In the genomic region with DNA sequence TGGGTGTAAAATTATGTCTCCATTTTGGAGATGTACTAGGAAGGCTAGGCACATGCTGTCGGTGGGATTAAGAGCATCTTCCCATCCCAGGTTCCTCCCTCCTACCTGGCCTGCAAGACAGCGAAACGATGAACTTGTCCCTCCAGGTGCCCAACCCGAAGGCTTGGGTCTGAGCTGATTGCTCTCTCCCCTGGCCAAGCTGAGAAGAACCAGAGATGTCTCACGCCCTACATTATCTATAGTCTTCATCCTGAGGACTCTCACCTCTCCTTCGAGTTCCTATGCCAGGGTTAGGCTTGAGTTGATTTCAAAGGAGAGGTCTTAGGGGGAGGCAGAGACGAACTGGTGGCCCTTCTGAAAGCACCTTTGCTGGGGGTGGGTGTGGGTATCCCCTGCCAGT, we compare ENCODE assay signal across 11 mouse cellular contexts. TPM values are rescaled to one million over a fixed set of nuclear protein-coding genes. Genes with fewer than 3 reads are reported as not detected.
DNase-seq lines count a peak whose midpoint lies in the region; ATAC-seq lines count a peak whose summit lies in the region.
"Had no signal": no experiment of that assay in that cellular context is flagged by ENCODE, and none has a peak within 500 bp of the region (broad histone marks: within the 10 kb centered on the region; RNA-seq: fewer than 3 reads in every experiment).

No protein-coding gene starts in this region.

- H3K27ac ChIP-seq in forebrain, embryonic 10.5 days: peak overlapping the region; percentile 53
- no peak overlapping the region for H3K27ac ChIP-seq in forebrain, embryonic 15.5 days (replicated peaks)
- H3K27ac ChIP-seq in hindbrain, embryonic 12.5 days: 0 out of 2 replicates have a peak overlapping the region, but pooled peaks have one; percentile 17
- no peak overlapping the region for H3K27ac ChIP-seq in hindbrain, embryonic 10.5 days
- H3K27ac ChIP-seq in stomach, embryonic 15.5 days: 0 out of 2 replicates have a peak overlapping the region, but pooled peaks have one; percentile 21
- H3K27ac ChIP-seq: limb, embryonic 15.5 days had no signal

- WGBS in forebrain, embryonic 10.5 days: 93% methylated on average over 7 of the region's 7 CpGs
- WGBS in forebrain, embryonic 15.5 days: 89% methylated on average over 7 of the region's 7 CpGs
- WGBS in hindbrain, embryonic 12.5 days: 89% methylated on average over 7 of the region's 7 CpGs
- 88% methylated on average over 7 of the region's 7 CpGs for WGBS in hindbrain, embryonic 10.5 days
- WGBS in stomach, embryonic 15.5 days: 88% methylated on average over 7 of the region's 7 CpGs

- no peaks in the 10 kb centered on the region; the same call in 1 of the 2 replicates for H3K4me1 ChIP-seq in forebrain, embryonic 10.5 days
- H3K4me1 ChIP-seq in forebrain, embryonic 15.5 days: peaks cover 10% of the 10 kb centered on the region
- 0 out of 2 replicates have a peak, but pooled peaks cover 2% of the 10 kb centered on the region for H3K4me1 ChIP-seq in hindbrain, embryonic 12.5 days
- H3K4me1 ChIP-seq in hindbrain, embryonic 10.5 days (replicated peaks): peaks cover 14% of the 10 kb centered on the region
- H3K4me1 ChIP-seq in stomach, embryonic 15.5 days: 0 out of 2 replicates have a peak, but pooled peaks cover 5% of the 10 kb centered on the region

- no peak overlapping the region for H3K4me2 ChIP-seq in forebrain, embryonic 15.5 days (replicated peaks)
- no peak overlapping the region for H3K4me2 ChIP-seq in hindbrain, embryonic 12.5 days (replicated peaks)
- H3K4me2 ChIP-seq in stomach, embryonic 15.5 days: no peak overlapping the region
- H3K4me2 ChIP-seq: limb, embryonic 15.5 days; midbrain, embryonic 11.5 days had no signal

- H3K27me3 ChIP-seq in forebrain, embryonic 10.5 days (ENCODE audit: poor library complexity, severe bottlenecking): no peaks in the 10 kb centered on the region
- H3K27me3 ChIP-seq in forebrain, embryonic 15.5 days: no peaks in the 10 kb centered on the region
- H3K27me3 ChIP-seq in hindbrain, embryonic 12.5 days: no peaks in the 10 kb centered on the region
- H3K27me3 ChIP-seq in hindbrain, embryonic 10.5 days (ENCODE audit: insufficient read depth, poor library complexity, severe bottlenecking): no peaks in the 10 kb centered on the region
- H3K27me3 ChIP-seq in stomach, embryonic 15.5 days (replicated peaks): no peaks in the 10 kb centered on the region
- H3K27me3 ChIP-seq: heart, embryonic 15.5 days; limb, embryonic 15.5 days had no signal

- no peak for DNase-seq in forebrain, embryonic 10.5 days (ENCODE audit: extremely low spot score, low spot score)
- no peak for DNase-seq in hindbrain, embryonic 10.5 days (ENCODE audit: low spot score)
- DNase-seq in thymus, postnatal 25 days: peak; percentile 41
- no peak for DNase-seq in thymus, adult 18-20 months
- DNase-seq in lung, postnatal 14 days: no peak

- ATAC-seq in forebrain, embryonic 15.5 days (replicated peaks): no peak
- no peak for ATAC-seq in hindbrain, embryonic 12.5 days (ENCODE audit: low FRiP score)
- ATAC-seq in stomach, embryonic 15.5 days (ENCODE audit: insufficient read depth, low FRiP score, low read depth): 0 out of 2 replicates have a peak, but pooled peaks have one; percentile 5

- H3K9me3 ChIP-seq in forebrain, embryonic 10.5 days: no peaks in the 10 kb centered on the region
- no peaks in the 10 kb centered on the region for H3K9me3 ChIP-seq in forebrain, embryonic 15.5 days
- H3K9me3 ChIP-seq in hindbrain, embryonic 12.5 days (replicated peaks): no peaks in the 10 kb centered on the region
- H3K9me3 ChIP-seq in hindbrain, embryonic 10.5 days: no peaks in the 10 kb centered on the region
- no peaks in the 10 kb centered on the region for H3K9me3 ChIP-seq in stomach, embryonic 15.5 days
- H3K9me3 ChIP-seq: heart, embryonic 15.5 days; limb, embryonic 15.5 days had no signal

- H3K9ac ChIP-seq in forebrain, embryonic 15.5 days (replicated peaks): no peak overlapping the region
- H3K9ac ChIP-seq in hindbrain, embryonic 12.5 days: no peak overlapping the region
- H3K9ac ChIP-seq in stomach, embryonic 15.5 days: no peak overlapping the region
- H3K9ac ChIP-seq: limb, embryonic 15.5 days had no signal

- no peaks in the 10 kb centered on the region; the same call in 1 of the 2 replicates for H3K36me3 ChIP-seq in forebrain, embryonic 10.5 days (replicated peaks)
- H3K36me3 ChIP-seq in forebrain, embryonic 15.5 days: no peaks in the 10 kb centered on the region
- H3K36me3 ChIP-seq in hindbrain, embryonic 12.5 days: no peaks in the 10 kb centered on the region
- H3K36me3 ChIP-seq in hindbrain, embryonic 10.5 days: no peaks in the 10 kb centered on the region; the same call in 1 of the 2 replicates
- no peaks in the 10 kb centered on the region for H3K36me3 ChIP-seq in stomach, embryonic 15.5 days
- H3K36me3 ChIP-seq: heart, embryonic 15.5 days had no signal

- no peak overlapping the region for H3K4me3 ChIP-seq in forebrain, embryonic 10.5 days
- H3K4me3 ChIP-seq in forebrain, embryonic 15.5 days: no peak overlapping the region
- no peak overlapping the region for H3K4me3 ChIP-seq in hindbrain, embryonic 12.5 days
- H3K4me3 ChIP-seq in hindbrain, embryonic 10.5 days: no peak overlapping the region
- no peak overlapping the region for H3K4me3 ChIP-seq in stomach, embryonic 15.5 days (replicated peaks)
- H3K4me3 ChIP-seq: heart, embryonic 15.5 days; limb, embryonic 15.5 days had no signal

RNA-seq across cellular contexts. Expression of a gene that starts 19.2 kb away (rescaled TPM):
- polyA plus RNA-seq in forebrain, embryonic 10.5 days (2016; fragmentation: Nextera tagmentation; extraction: Ambion mirVana): 7.4 and 7.7 TPM in 2 replicates
- 3.0 and 3.5 TPM in 2 replicates for polyA plus RNA-seq in forebrain, embryonic 15.5 days (2015; fragmentation: Nextera tagmentation; extraction: Ambion mirVana)
- polyA plus RNA-seq in hindbrain, embryonic 12.5 days (2016; fragmentation: Nextera tagmentation; extraction: Ambion mirVana): 11.7 and 11.9 TPM in 2 replicates
- 10.8 and 11.0 TPM in 2 replicates for polyA plus RNA-seq in hindbrain, embryonic 10.5 days (2016; fragmentation: Nextera tagmentation; extraction: Ambion mirVana)
- polyA plus RNA-seq in stomach, embryonic 15.5 days (2015; fragmentation: Nextera tagmentation; extraction: Ambion mirVana): 13.7 and 17.5 TPM in 2 replicates

RNA-seq across cellular contexts. Expression of a gene that starts 28.5 kb away (rescaled TPM):
- 118 and 119 TPM in 2 replicates for polyA plus RNA-seq in forebrain, embryonic 10.5 days (2016; fragmentation: Nextera tagmentation; extraction: Ambion mirVana)
- 150 and 155 TPM in 2 replicates for polyA plus RNA-seq in forebrain, embryonic 15.5 days (2015; fragmentation: Nextera tagmentation; extraction: Ambion mirVana)
- 124 and 128 TPM in 2 replicates for polyA plus RNA-seq in hindbrain, embryonic 12.5 days (2016; fragmentation: Nextera tagmentation; extraction: Ambion mirVana)
- polyA plus RNA-seq in hindbrain, embryonic 10.5 days (2016; fragmentation: Nextera tagmentation; extraction: Ambion mirVana): 119 TPM in 2 replicates
- 96.3 and 105 TPM in 2 replicates for polyA plus RNA-seq in stomach, embryonic 15.5 days (2015; fragmentation: Nextera tagmentation; extraction: Ambion mirVana)

RNA-seq across cellular contexts. Expression of a gene that starts 46.0 kb away (rescaled TPM):
- polyA plus RNA-seq in forebrain, embryonic 10.5 days (2016; fragmentation: Nextera tagmentation; extraction: Ambion mirVana): 93.2 and 93.7 TPM in 2 replicates
- 75.7 and 75.9 TPM in 2 replicates for polyA plus RNA-seq in forebrain, embryonic 15.5 days (2015; fragmentation: Nextera tagmentation; extraction: Ambion mirVana)
- 71.8 and 73.6 TPM in 2 replicates for polyA plus RNA-seq in hindbrain, embryonic 12.5 days (2016; fragmentation: Nextera tagmentation; extraction: Ambion mirVana)
- 79.0 and 84.9 TPM in 2 replicates for polyA plus RNA-seq in hindbrain, embryonic 10.5 days (2016; fragmentation: Nextera tagmentation; extraction: Ambion mirVana)
- polyA plus RNA-seq in stomach, embryonic 15.5 days (2015; fragmentation: Nextera tagmentation; extraction: Ambion mirVana): 57.1 and 62.3 TPM in 2 replicates

RNA-seq across cellular contexts. Expression of a gene that starts 57.8 kb away (rescaled TPM):
- 142 and 145 TPM in 2 replicates for polyA plus RNA-seq in forebrain, embryonic 10.5 days (2016; fragmentation: Nextera tagmentation; extraction: Ambion mirVana)
- polyA plus RNA-seq in forebrain, embryonic 15.5 days (2015; fragmentation: Nextera tagmentation; extraction: Ambion mirVana): 221 and 226 TPM in 2 replicates
- 204 and 215 TPM in 2 replicates for polyA plus RNA-seq in hindbrain, embryonic 12.5 days (2016; fragmentation: Nextera tagmentation; extraction: Ambion mirVana)
- 143 and 167 TPM in 2 replicates for polyA plus RNA-seq in hindbrain, embryonic 10.5 days (2016; fragmentation: Nextera tagmentation; extraction: Ambion mirVana)
- polyA plus RNA-seq in stomach, embryonic 15.5 days (2015; fragmentation: Nextera tagmentation; extraction: Ambion mirVana): 142 and 151 TPM in 2 replicates

Comparison
In these comparisons a context has a peak if more than half of its experiments do, and no peak if none do; other contexts are left out.
1. H3K27ac ChIP-seq: peak in forebrain, embryonic 10.5 days (single experiment), hindbrain, embryonic 12.5 days (single experiment) and stomach, embryonic 15.5 days (single experiment); none in forebrain, embryonic 15.5 days (single experiment) and hindbrain, embryonic 10.5 days (single experiment).